Mouse (Mus musculus) adrenal gland, adult (tissue): ENCODE data around the gene Hmgn2.

Experiments
- DNase-seq, 2 experiments: peaks; one replicate each; pipeline ENCODE4 v3.0.0; 2022 to 2023; ENCODE audit warnings: low spot score in 1 of 2; ENCODE audit not compliant: inconsistent age in 2 of 2

Gene Hmgn2

GRCm38 (mm10) chr4:133928576-133929277 is 39.7 kb downstream of the Hmgn2 start:
- DNase-seq: no peak

- no peak for DNase-seq
These were observed 43.2 kb downstream of the Hmgn2 start for GRCm38 (mm10) chr4:133925204-133925603.

- no peak for DNase-seq
These were observed 44.7 kb downstream of the Hmgn2 start for GRCm38 (mm10) chr4:133923743-133924142.

- DNase-seq: peak in 1 of 2 experiments; percentile 82
These were observed 50.2 kb downstream of the Hmgn2 start for GRCm38 (mm10) chr4:133918093-133918825.
